Mouse (Mus musculus): ENCODE measurements around the gene Mast1. TPM values are rescaled to one million over a fixed set of nuclear protein-coding genes. Genes with fewer than 3 reads are reported as not detected.

Gene Mast1
- polyA plus RNA-seq (2015; fragmentation: Nextera tagmentation; extraction: Ambion mirVana): 31.6 and 37.3 TPM in 2 replicates

- H3K36me3 ChIP-seq (ENCODE audit: poor library complexity, severe bottlenecking): no peaks in the 10 kb centered on the region
- H3K4me2 ChIP-seq: peak within 1 kb of the TSS; percentile 80
- H3K9me3 ChIP-seq (replicated peaks): no peaks in the 10 kb centered on the region
- WGBS: under 1% methylated on average over 41 of the region's 50 CpGs
- peak; percentile 62 for ATAC-seq
- H3K4me1 ChIP-seq: peaks cover 33% of the 10 kb centered on the region
- H3K27me3 ChIP-seq: peaks cover 17% of the 10 kb centered on the region; the same call in 1 of the 2 replicates
- H3K9ac ChIP-seq: peak within 1 kb of the TSS; percentile 89
- H3K27ac ChIP-seq: peak within 1 kb of the TSS; percentile 87
- peak within 1 kb of the TSS; percentile 74 for H3K4me3 ChIP-seq
These were observed at the start of gene Mast1 for GRCm38 (mm10) chr8:84936962-84937546. Mast1 (minus strand) TSS chr8:84937359.

GRCm38 (mm10) chr8:84986379-84986945 is 49.3 kb upstream of the Mast1 start:
- Histone ChIP-seq H3K9ac (peak overlapping the region; percentile 70), H3K4me1 (peaks cover 33% of the 10 kb centered on the region), H3K27ac (peak overlapping the region; percentile 59; the same call in 1 of the 2 replicates), H3K4me3 (peak overlapping the region; percentile 50), H3K9me3 (replicated peaks) (no peaks in the 10 kb centered on the region), H3K27me3 (peaks cover 47% of the 10 kb centered on the region), H3K36me3 (ENCODE audit: poor library complexity, severe bottlenecking) (no peaks in the 10 kb centered on the region), H3K4me2 (peak overlapping the region; percentile 98)
- no peak for ATAC-seq
- WGBS: 37% methylated on average over 8 of the region's 8 CpGs

- ATAC-seq: peak; percentile 61
- peaks cover 51% of the 10 kb centered on the region for H3K27me3 ChIP-seq
- under 1% methylated on average over 49 of the region's 53 CpGs for WGBS
These were observed 48.7 kb upstream of the Mast1 start for GRCm38 (mm10) chr8:84985684-84986378.

GRCm38 (mm10) chr8:84985049-84985683 is 48.0 kb upstream of the Mast1 start:
- WGBS: 1% methylated on average over 23 of the region's 23 CpGs
- ATAC-seq: no peak
- peak overlapping the region; percentile 70 for H3K9ac ChIP-seq
- peaks cover 58% of the 10 kb centered on the region for H3K27me3 ChIP-seq
- H3K4me3 ChIP-seq: peak overlapping the region; percentile 50
- H3K27ac ChIP-seq: peak overlapping the region; percentile 59; the same call in 1 of the 2 replicates
- H3K4me1 ChIP-seq: peaks cover 38% of the 10 kb centered on the region
- H3K36me3 ChIP-seq (ENCODE audit: poor library complexity, severe bottlenecking): no peaks in the 10 kb centered on the region
- no peaks in the 10 kb centered on the region for H3K9me3 ChIP-seq (replicated peaks)
- peak overlapping the region; percentile 98 for H3K4me2 ChIP-seq

More at GRCm38 (mm10) chr8:84985684-84986378, 48.7 kb upstream of the Mast1 start:
- H3K4me2 ChIP-seq: peak overlapping the region; percentile 98
- peak overlapping the region; percentile 50 for H3K4me3 ChIP-seq
- peak overlapping the region; percentile 59 for H3K27ac ChIP-seq
- H3K9me3 ChIP-seq (replicated peaks): no peaks in the 10 kb centered on the region
- peaks cover 34% of the 10 kb centered on the region for H3K4me1 ChIP-seq
- no peaks in the 10 kb centered on the region for H3K36me3 ChIP-seq (ENCODE audit: poor library complexity, severe bottlenecking)
- peak overlapping the region; percentile 70 for H3K9ac ChIP-seq

- H3K4me3 ChIP-seq: peak overlapping the region; percentile 50; the same call in 1 of the 2 replicates
- no peaks in the 10 kb centered on the region for H3K36me3 ChIP-seq (ENCODE audit: poor library complexity, severe bottlenecking)
- peaks cover 64% of the 10 kb centered on the region for H3K27me3 ChIP-seq
- 0 out of 2 replicates have a peak overlapping the region, but pooled peaks have one; percentile 70 for H3K9ac ChIP-seq
- H3K4me2 ChIP-seq: peak overlapping the region; percentile 98
- 23% methylated on average over 16 of the region's 16 CpGs for WGBS
- H3K9me3 ChIP-seq (replicated peaks): no peaks in the 10 kb centered on the region
- ATAC-seq: no peak
- H3K4me1 ChIP-seq: peaks cover 44% of the 10 kb centered on the region
- no peak overlapping the region for H3K27ac ChIP-seq
These were observed 47.3 kb upstream of the Mast1 start for GRCm38 (mm10) chr8:84984294-84985048.

GRCm38 (mm10) chr8:84982499-84983011 is 45.4 kb upstream of the Mast1 start:
- Histone ChIP-seq H3K4me3 (no peak overlapping the region), H3K9me3 (replicated peaks) (no peaks in the 10 kb centered on the region), H3K4me1 (peaks cover 59% of the 10 kb centered on the region), H3K27ac (no peak overlapping the region), H3K9ac (no peak overlapping the region), H3K4me2 (no peak overlapping the region), H3K36me3 (ENCODE audit: poor library complexity, severe bottlenecking) (no peaks in the 10 kb centered on the region), H3K27me3 (peaks cover 76% of the 10 kb centered on the region)
- no peak for ATAC-seq
- 64% methylated on average over 3 of the region's 3 CpGs for WGBS

GRCm38 (mm10) chr8:84981644-84982498 is 44.7 kb upstream of the Mast1 start:
- H3K27me3 ChIP-seq: peaks cover 76% of the 10 kb centered on the region
- no peak overlapping the region for H3K27ac ChIP-seq
- no peak overlapping the region for H3K4me2 ChIP-seq
- H3K9ac ChIP-seq: no peak overlapping the region
- no peak for ATAC-seq
- H3K36me3 ChIP-seq (ENCODE audit: poor library complexity, severe bottlenecking): no peaks in the 10 kb centered on the region
- H3K4me1 ChIP-seq: peaks cover 66% of the 10 kb centered on the region
- H3K9me3 ChIP-seq (replicated peaks): no peaks in the 10 kb centered on the region
- H3K4me3 ChIP-seq: no peak overlapping the region
- WGBS: 80% methylated on average over 15 of the region's 15 CpGs

GRCm38 (mm10) chr8:84980622-84981358 is 43.6 kb upstream of the Mast1 start:
- Histone ChIP-seq H3K27me3 (peaks cover 66% of the 10 kb centered on the region), H3K4me2 (peak overlapping the region; percentile 96; the same call in 1 of the 2 replicates), H3K4me1 (peaks cover 69% of the 10 kb centered on the region), H3K9me3 (replicated peaks) (no peaks in the 10 kb centered on the region), H3K36me3 (ENCODE audit: poor library complexity, severe bottlenecking) (no peaks in the 10 kb centered on the region), H3K9ac (peak overlapping the region; percentile 53; the same call in 1 of the 2 replicates), H3K4me3 (no peak overlapping the region), H3K27ac (no peak overlapping the region)
- 33% methylated on average over 11 of the region's 11 CpGs for WGBS
- ATAC-seq: no peak

GRCm38 (mm10) chr8:84979599-84980421 is 42.7 kb upstream of the Mast1 start:
- ATAC-seq: peak; percentile 34
- H3K4me1 ChIP-seq: peaks cover 69% of the 10 kb centered on the region
- H3K36me3 ChIP-seq (ENCODE audit: poor library complexity, severe bottlenecking): peaks cover 6% of the 10 kb centered on the region; the same call in 1 of the 2 replicates
- H3K9ac ChIP-seq: peak overlapping the region; percentile 53
- H3K4me2 ChIP-seq: peak overlapping the region; percentile 96
- peaks cover 65% of the 10 kb centered on the region for H3K27me3 ChIP-seq
- no peaks in the 10 kb centered on the region for H3K9me3 ChIP-seq (replicated peaks)
- H3K27ac ChIP-seq: peak overlapping the region; percentile 19; the same call in 1 of the 2 replicates
- H3K4me3 ChIP-seq: peak overlapping the region; percentile 35
- WGBS: under 1% methylated on average over 40 of the region's 42 CpGs

Data from forebrain, embryonic 13.5 days (tissue).